Mouse (Mus musculus) kidney, adult 2 months (tissue): ENCODE results near the gene Zfp12. TPM values are rescaled to one million over a fixed set of nuclear protein-coding genes. Genes with fewer than 3 reads are reported as not detected.

Experiments used
- DNase-seq: peaks from one replicate; pipeline ENCODE4 v3.0.0; 2021
- H3K27ac ChIP-seq: fragments of 200-500 bp; 2 replicates; pipeline ENCODE4 v1.5.1; 2012; ENCODE audit warnings: low read depth, low read length, control low read depth, inconsistent platforms; ENCODE audit not compliant: insufficient read depth
- H3K27me3 ChIP-seq: fragments of 200-500 bp; replicated peaks from 2 replicates; pipeline ENCODE4 v1.6.1; 2012; ENCODE audit warnings: mild to moderate bottlenecking, moderate library complexity, low read length, inconsistent platforms; ENCODE audit not compliant: control insufficient read depth, insufficient read depth
- H3K36me3 ChIP-seq: fragments of 200-500 bp; 2 replicates; pipeline ENCODE4 v1.6.1; 2012; ENCODE audit warnings: mild to moderate bottlenecking, moderate library complexity, low read length, inconsistent platforms; ENCODE audit not compliant: control insufficient read depth, insufficient read depth
- H3K4me1 ChIP-seq: fragments of 200-500 bp; 2 replicates; pipeline ENCODE4 v1.6.1; 2011; ENCODE audit warnings: low read length; ENCODE audit not compliant: control insufficient read depth, insufficient read depth
- H3K4me3 ChIP-seq: fragments of 200-500 bp; 2 replicates; pipeline ENCODE4 v1.5.1; 2011; ENCODE audit warnings: mild to moderate bottlenecking, low read depth, low read length, control low read depth; ENCODE audit not compliant: insufficient read depth
- CTCF ChIP-seq: fragments of 200-500 bp; conservative IDR thresholded peaks from 2 replicates; pipeline ENCODE4 v1.5.1; 2011; ENCODE audit warnings: low read depth, mild to moderate bottlenecking, control low read depth, low read length, moderate library complexity, mixed read lengths; ENCODE audit not compliant: insufficient read depth, insufficient read length
- POLR2A ChIP-seq: fragments of 200-500 bp; IDR thresholded peaks from one replicate; pipeline ENCODE4 v1.6.1; 2011; ENCODE audit warnings: low read depth, low read length, control low read depth
- WGBS: fragments of 180-500 bp; shearing (Covaris S2); methylation state at CpG from one replicate; pipeline ENCODE4 v1.1.7; 2018; 5-methylcytosine and 5-hydroxymethylcytosine counted together
- polyA plus RNA-seq: library from polyadenylated mRNA; depleted of rRNA; stranded (reverse); fragments of >200 nt; gene quantifications from 2 replicates; pipeline ENCODE4 v1.2.3, GENCODE M21; 2012

Zfp12 gene
- polyA plus RNA-seq, 1 experiment, result 8.5 TPM

DNA sequence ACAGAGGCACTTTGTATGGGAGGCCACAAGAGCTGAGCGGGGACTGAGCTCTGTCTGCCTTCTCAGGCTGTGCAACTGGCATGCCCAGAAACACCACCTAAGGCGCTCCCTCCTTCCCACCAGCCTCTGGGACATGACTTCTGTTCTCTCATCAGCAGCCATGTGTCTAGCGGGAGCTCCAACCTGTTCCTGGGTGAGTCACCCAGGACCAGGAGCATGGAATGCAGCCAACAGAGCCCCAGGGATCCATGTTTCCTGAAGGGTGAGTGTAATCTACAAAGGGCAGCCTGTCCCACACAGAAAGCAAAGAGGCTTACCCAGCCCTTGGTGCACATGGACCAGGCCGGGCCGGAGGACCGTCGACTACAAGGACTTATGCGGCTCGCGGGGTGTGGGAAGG lies 29.7 kb downstream of the Zfp12 start:
- H3K4me1 ChIP-seq, result no peaks in the 10 kb centered on the region
- no peak overlapping the region for H3K4me3 ChIP-seq
- no peak for DNase-seq
- 88% methylated on average over 10 of the region's 10 CpGs for WGBS
- no peak overlapping the region for H3K27ac ChIP-seq
- TF ChIP-seq POLR2A, result no peak
- H3K27me3 ChIP-seq, result no peaks in the 10 kb centered on the region
- H3K36me3 ChIP-seq, result no peaks in the 10 kb centered on the region

DNA sequence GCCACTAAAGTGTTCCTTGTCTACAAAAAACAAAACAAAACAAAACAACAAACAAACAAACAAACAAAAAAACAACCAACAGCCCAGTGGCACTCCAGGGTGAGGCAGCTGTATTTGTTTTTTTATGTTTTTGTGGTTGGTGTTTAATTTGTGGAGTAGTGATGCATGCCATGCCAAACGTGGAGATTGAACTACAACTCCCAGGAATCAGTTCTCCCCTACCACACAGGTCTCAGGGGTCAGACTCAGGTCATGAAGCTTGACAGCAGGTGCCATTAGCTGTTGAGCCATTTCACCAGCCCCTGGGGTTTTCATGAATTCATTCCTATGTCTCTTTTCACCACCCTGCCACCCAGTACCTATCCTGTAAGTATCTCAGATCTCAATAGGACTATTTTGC lies 30.4 kb downstream of the Zfp12 start:
- DNase-seq, result no peak
- H3K4me3 ChIP-seq, result no peak overlapping the region
- no peaks in the 10 kb centered on the region for H3K4me1 ChIP-seq
- no peaks in the 10 kb centered on the region for H3K36me3 ChIP-seq
- H3K27me3 ChIP-seq, result no peaks in the 10 kb centered on the region
- TF ChIP-seq POLR2A (no peak), CTCF (no peak)
- 35% methylated on average over 1 of the region's 1 CpGs for WGBS
- H3K27ac ChIP-seq, result no peak overlapping the region

DNA sequence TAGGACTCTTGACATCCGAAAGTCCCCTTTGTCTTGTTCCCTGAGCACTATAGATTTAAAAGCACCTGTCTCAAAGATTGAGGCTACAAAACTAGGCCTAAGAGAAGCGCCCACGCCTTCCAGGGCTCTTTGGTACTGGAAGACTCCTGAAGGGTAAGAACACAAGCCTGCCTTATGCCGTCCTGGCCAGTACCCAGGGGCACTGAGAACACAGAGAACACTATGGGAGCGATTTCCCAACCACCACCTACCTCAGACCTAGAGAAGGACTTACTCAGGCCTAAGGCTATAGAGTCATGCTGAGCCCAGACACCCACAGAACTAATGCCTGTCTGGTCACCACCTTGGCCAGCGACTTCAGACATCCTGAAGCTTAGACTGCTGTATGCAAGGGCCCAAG lies 31.8 kb downstream of the Zfp12 start:
- Histone ChIP-seq H3K36me3 (no peaks in the 10 kb centered on the region), H3K4me1 (no peaks in the 10 kb centered on the region), H3K27ac (no peak overlapping the region), H3K27me3 (no peaks in the 10 kb centered on the region), H3K4me3 (no peak overlapping the region)
- no peak for DNase-seq
- 95% methylated on average over 6 of the region's 6 CpGs for WGBS
- no peak for TF ChIP-seq POLR2A
- TF ChIP-seq CTCF, result no peak

DNA sequence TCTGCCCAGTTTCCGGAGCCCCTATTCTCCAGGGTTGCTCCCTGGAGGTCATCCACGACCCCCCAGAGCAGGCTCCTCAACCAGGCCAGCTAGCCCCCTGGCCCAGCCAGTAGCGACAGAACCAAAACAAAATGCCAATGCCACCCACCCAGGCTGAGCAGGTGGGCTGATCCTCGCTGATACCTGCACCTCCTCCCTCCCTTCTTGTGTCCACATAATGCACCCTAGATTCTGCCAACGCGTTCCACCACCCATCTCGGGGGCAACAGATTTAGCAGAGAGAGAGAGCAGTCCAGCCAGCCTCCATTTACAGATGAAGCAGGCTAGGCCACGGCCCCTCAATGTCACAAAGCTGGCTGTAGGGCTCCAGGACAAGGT lies 34.0 kb downstream of the Zfp12 start:
- no peak for TF ChIP-seq POLR2A
- no peak for TF ChIP-seq CTCF
- Histone ChIP-seq H3K27me3 (no peaks in the 10 kb centered on the region), H3K4me1 (no peaks in the 10 kb centered on the region), H3K36me3 (no peaks in the 10 kb centered on the region), H3K27ac (no peak overlapping the region), H3K4me3 (peak overlapping the region; percentile 76)
- WGBS, result 25% methylated on average over 8 of the region's 8 CpGs
- DNase-seq, result no peak

DNA sequence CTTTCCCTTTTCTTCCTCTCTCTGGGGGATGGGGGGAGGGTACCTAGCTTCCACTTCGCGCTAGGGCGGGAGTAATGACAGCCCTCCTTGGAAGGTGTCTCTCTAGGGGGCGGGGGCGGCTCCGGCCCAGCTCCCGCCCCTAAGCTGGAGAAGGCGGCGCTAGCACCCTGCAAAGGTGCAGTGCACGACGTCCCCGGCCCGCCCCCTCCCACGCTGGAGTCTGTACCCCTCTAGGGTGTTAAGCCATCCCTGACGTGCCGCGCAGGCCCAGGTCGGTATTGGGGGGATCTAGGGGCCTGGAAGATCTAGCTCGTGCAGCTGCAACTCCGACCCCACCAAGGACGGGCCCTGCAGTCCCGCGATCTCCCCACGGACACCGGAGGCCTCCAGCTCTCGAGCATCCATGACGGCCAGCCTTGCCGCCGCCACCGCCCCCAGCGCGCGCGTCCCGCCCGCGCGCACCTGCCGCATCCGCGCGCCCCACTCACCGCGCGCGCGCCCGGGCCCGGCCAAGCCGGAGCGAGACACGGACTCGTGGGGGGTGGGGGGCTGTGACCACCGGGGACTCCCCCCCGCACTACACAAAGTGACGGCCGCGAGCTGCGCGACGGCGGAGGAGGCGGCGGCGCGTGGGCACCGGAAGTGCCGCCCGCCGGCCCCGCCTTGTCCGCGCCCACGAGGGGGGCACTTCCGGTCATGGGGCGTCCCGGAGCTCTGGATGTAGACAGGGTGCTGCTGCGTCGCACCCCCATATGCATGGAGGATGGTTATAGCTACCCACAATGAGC lies 34.6 kb downstream of the Zfp12 start, which contains the start of gene Zfp316:
Gene Zfp316, minus strand, starts transcription at position 660 of the 788 bp plus-strand sequence.
- Histone ChIP-seq H3K27ac (no peak within 1 kb of the TSS), H3K36me3 (no peaks in the 10 kb centered on the region), H3K4me3 (peak within 1 kb of the TSS; percentile 76), H3K4me1 (no peaks in the 10 kb centered on the region), H3K27me3 (no peaks in the 10 kb centered on the region)
- peak; percentile 73 for DNase-seq
- under 1% methylated on average over 79 of the region's 79 CpGs for WGBS
- TF ChIP-seq CTCF, result no peak
- peak; percentile 68 for TF ChIP-seq POLR2A

DNA sequence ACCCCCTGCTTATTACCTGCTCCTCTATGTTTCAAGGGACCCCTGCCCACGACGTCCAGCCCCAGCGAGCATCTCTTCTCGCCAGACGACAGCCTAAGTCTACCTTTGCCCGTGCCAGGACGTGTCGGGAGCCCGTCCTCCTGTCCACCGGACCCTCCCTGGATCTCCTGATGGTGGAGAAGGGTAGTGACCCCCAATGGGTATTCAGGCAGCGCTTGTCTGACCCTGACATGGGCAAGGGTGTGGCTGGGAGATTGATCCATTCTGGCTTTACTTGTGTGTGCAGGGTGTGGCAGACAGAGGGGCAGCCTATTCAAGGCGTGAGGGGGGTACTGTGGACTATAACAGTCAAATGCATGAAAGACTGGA lies 35.2 kb downstream of the Zfp12 start:
- no peaks in the 10 kb centered on the region for H3K36me3 ChIP-seq
- TF ChIP-seq POLR2A (no peak), CTCF (no peak)
- H3K27me3 ChIP-seq, result no peaks in the 10 kb centered on the region
- H3K27ac ChIP-seq, result no peak overlapping the region
- peak overlapping the region; percentile 76 for H3K4me3 ChIP-seq
- WGBS, result 2% methylated on average over 12 of the region's 12 CpGs
- H3K4me1 ChIP-seq, result no peaks in the 10 kb centered on the region
- no peak for DNase-seq

DNA sequence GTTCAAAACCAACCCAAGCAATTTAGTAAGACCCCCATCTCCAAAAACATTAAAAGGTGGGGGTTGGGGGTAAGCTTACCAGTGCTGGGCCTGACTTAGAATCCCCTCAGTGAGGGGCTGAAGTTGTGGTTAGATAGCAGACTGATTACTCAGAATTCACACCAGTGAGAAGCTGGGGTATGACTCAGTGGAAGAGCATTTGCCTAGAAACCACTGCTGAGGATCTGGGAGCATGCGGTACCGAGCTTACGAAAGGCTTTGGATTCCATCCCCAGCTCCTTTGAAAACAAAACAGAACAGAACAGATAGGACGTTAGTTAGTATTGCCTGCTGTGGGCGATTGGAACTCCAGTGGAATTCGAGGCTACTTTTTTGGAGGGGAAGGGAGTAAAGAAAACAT lies 36.7 kb downstream of the Zfp12 start:
- no peak for TF ChIP-seq POLR2A
- TF ChIP-seq CTCF, result no peak
- 87% methylated on average over 6 of the region's 6 CpGs for WGBS
- Histone ChIP-seq H3K27me3 (no peaks in the 10 kb centered on the region), H3K4me1 (no peaks in the 10 kb centered on the region), H3K4me3 (no peak overlapping the region), H3K36me3 (no peaks in the 10 kb centered on the region), H3K27ac (no peak overlapping the region)
- DNase-seq, result no peak

DNA sequence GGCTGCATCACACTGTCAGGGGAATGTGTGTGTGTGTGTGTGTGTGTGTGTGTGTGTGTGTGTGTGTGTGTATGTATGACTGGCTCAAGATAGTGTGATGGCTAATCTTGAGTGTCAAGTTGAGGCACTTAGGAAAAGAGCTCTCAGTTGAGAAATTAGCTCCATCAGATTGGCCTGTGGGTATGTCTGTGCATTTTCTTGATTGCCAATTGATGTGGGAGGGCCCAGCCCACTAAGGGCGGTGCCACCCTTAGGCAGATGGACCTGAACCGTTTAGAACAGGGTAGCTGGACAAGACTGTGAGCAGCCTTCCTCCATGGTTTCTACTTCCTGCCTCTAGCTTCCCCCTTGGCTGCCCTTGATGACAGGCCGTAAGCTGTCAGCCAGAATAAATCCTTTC lies 37.1 kb downstream of the Zfp12 start:
- no peak for DNase-seq
- H3K27me3 ChIP-seq, result no peaks in the 10 kb centered on the region
- H3K27ac ChIP-seq, result no peak overlapping the region
- WGBS, result 63% methylated on average over 3 of the region's 3 CpGs
- H3K4me3 ChIP-seq, result no peak overlapping the region
- no peak for TF ChIP-seq CTCF
- no peak for TF ChIP-seq POLR2A
- H3K4me1 ChIP-seq, result no peaks in the 10 kb centered on the region
- no peaks in the 10 kb centered on the region for H3K36me3 ChIP-seq
